Mouse (Mus musculus): ENCODE data around the gene Igdcc3. TPM values are rescaled to one million over a fixed set of nuclear protein-coding genes. Genes with fewer than 3 reads are reported as not detected.

The Igdcc3 gene
- total RNA-seq (2021) = under 1 TPM; 0.43 to 0.52 TPM

DNA sequence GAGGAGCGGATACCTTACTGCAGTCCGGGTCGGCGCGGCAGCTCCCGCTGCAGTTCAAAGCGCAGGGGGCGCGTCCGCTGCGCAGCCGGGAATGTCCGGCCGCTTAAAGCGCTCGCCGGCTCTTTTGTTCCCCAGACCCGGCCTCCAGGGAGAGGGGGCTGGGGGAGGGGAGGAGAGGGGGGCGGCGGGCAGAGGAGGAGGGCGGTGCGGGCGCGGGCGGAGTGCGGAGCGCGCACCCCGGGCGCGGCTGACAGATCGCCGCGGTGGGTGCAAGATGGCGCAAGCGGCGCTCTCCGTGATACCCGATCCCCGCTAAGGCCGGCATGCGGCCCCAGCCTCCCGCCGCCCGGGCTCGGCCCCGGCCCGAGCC, at the start of gene Igdcc3:
Gene Igdcc3, plus strand, starts transcription at position 254 of the 370 bp plus-strand sequence.
- peak; percentile 43 for DNase-seq

DNA sequence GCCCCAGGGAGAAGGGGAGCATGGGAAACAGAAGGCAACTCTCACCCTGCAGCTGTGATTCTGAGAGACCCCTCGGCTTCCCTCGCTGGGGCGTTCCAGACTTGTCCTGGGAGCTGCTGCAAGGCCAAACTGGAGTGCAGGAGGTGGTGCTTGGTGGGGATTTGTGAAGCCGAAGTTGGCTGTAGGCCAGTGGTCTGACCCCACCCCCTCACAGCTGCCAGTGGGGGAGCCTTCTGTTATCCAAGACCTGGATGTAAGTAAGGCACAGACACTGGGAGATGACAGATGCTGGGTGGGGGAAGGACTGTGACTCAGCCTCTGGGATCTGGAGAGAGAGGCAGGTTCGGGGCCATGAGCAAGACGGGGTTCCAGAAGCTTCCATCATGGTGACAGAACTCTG, 46.8 kb upstream of the Igdcc3 start:
- DNase-seq = peak; percentile 87

DNA sequence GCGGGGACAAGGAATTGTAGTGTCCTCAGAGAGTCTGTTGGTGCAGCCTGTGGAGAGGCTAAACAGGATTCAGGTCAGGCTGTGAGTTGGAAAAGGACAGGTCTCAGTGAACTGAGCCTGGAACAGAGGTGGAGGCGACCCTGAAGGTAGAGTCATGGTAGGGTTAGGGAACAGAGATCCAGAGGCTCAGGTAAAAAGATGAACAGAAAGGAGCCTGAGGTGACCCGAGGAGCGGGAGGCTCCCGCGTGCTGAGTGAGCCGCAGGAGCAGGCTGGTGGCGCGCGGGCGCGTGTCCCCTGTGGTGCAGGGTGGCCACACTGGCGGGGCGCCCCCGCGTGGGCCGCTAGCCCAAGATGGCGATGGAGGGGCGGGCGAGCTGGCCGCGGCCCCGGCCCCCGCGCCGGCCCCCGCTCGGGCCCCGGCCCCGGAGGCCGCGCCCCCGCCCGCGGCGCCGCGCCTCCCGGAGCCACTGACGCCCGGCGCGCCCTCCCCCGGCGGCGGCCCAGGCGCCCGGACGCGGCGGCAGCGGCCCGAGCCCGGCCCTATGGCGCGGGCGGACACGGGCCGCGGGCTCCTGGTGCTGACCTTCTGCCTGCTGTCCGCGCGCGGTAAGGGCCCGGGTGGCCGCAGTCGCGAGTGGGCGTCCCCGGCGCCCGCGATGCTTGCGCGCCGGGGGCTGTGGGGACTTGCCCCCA, 39.9 kb upstream of the Igdcc3 start, which contains the start of gene Igdcc4:
Gene Igdcc4, plus strand, starts transcription at position 496 of the 695 bp plus-strand sequence.
- DNase-seq = peak; percentile 34

DNA sequence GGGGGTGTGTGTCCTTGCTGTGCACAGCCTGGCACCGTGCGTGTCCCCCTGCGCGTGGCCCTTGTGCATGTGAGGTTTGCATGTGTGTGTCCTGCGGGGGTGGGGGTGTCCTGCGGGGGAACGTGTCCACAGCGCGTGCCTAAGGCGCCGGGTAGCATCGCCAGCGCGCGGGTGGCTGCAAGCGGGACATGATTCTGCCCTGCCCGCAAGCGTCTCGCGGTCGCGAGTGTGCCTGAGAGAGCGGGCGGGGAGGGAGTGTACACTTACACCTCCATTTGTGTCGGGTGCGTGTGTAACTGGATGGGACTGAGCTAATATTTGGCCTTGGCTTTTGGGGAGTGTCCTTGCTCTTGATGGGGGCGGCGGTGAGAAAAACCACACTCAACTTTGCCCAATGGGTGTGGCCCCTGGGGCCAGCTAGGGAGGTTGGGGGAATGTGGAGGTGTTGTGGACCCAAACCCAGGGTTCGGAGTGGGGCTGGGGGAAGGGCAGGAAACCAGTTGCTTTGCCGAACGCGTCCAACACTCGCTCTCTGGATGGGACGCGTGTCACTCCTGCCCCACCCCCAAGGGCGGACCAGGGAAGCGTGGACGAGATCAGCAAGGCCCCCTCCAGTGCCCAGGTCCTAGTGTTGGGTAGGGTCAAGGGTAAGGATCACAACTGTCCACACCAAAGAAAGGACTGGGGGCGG, 39.2 kb upstream of the Igdcc3 start:
- peak; percentile 67 for DNase-seq

DNA sequence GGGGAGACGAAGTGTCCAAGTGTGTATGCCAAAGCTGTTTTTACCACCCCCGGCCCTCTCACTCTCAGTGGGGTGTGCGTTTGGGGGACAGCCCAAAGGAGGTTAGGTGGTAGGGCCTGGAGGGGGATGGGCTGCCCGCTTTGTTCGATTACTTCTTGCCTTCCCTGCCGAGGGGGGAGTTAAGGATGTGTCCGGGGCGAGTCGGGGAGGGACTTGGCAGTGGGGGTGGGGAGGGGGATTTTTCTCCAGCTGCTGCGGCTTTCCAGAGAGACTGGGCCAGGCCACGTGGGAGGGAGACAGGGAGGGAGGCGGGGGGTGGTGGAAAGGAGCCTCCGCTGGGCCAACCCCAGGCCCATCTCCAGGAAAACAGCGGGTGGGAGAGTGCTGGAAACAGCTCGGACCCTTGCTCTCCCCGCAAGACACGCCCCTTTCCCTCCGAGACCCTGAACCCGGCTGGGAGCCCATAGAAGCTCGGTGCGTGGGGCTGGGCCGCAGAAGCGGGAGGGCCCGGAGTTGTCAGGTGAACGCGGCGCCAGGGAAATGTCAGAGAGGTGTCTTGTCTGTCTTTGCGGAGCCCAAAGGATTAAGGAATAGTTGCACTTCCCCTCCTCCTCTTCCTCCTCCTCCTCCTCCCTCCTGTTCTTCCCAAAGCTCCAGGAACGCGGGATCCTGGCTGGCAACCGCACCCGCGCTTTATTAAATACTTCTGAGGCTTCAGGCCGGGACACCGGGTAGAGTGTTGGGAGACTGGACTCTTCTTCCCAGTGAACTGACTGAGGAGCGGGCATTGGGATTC, 38.4 kb upstream of the Igdcc3 start:
- DNase-seq = peak; percentile 47

DNA sequence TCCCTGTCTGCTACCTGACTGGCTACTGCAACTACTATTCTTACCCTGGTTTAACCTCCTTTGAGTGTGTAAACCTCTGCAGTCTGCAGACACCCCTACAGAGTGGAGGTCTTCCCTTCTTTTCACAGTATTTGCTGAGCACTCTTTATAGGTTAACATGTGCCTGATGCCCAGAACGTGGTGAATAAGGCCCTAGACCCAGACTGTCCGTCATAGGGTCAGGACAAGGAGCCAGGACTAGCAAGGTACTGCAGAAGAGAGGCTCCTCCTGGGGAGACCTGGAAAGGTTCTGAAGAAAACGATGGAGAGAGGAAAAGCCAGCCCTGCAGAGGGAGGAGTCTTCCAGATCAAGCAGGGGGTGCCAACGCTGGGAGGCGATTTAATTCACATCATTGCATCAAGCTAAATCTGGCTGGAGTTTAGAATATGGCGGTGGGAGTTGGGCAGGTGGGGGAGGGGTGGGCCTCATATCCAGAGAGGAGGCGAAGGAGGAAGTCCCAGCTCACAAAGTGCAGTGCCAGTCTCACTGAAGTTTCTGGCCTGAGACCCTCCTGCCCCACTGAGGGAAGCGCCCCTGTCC, 37.7 kb upstream of the Igdcc3 start:
- no peak for DNase-seq

DNA sequence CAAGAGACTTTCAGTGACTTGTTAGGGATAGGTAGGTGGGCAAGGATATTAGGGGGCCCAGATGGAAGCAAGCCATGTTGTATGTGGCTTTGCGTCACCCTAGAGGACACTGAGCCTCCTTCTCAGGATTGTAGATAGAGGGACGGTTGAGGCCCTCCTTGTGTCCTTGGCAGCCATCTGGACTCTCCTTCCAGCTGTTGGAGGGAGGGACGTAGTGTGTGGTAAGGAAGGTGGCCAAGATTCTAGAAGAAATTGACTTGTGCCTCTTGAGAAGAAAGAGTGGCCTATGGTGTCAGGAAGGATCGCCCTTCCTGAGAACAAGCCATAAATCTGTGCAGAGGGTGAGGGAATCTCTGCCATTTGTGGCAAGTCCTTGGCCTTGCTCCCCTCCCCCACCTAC, 34.2 kb upstream of the Igdcc3 start:
- DNase-seq = no peak

DNA sequence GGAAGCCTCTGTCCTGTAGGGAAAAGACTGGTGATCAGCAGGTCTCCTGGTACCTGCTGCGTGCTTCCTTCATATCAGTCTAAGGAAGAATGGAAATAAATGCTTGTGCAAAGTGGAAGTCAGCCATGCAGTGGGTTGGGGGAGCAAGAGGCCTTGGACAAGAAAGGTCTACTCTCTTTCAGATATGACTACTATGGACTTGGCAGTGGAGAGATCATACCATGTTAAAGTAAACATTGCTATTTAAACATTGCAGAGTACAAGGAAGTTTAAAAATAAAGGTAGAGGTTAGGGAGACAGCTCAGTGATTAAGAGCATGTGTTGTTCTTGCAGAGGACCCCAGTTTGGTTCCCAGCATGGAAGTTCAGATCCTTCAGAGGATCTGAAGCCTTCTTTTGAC, 33.1 kb upstream of the Igdcc3 start:
- DNase-seq = no peak

DNA sequence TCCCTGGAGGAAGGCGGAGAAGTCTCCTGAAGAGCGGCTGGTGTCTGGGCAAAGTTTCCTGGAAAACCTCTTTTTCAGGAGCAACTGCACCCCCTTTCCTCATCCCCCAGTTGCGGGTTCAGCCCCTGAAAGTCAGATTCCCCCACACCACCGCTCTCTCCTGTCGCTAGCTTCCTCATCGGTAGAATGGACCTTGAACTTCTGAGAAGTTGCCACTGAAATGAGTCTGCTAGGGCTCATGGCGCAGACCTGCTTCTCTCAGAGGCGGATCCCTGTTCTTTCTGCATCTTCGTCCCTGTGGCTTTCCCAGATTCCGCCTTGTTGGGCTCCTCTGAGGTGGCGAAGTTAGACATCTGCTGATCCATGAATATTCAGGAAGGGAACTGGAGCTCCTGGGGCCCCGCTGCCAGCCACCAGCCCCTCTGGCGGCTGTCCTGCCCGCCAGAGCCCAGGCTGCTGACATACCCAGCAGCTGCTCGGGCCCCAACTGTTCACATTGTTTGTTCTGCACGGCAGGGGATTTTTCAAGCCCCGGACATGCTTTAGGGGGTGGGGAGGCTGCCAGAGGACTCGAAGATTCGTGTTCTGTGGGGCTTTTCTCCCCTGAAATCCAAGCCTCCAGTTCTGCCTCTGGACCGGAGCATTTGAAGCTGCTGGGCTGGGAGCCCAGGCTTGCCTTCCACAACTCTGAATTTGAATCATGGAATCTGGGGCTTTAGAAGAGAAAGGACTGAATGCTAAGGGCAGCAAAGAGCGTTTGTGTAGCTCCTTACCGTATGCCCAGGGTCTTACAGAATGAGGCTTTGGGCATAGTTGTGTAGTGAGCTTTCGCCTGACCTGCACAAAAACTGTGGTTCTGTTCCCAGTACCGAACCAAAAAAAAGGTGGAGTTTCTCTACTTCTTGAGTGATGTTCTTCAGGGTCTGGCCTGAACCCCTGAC, 31.6 kb upstream of the Igdcc3 start:
- no peak for DNase-seq

DNA sequence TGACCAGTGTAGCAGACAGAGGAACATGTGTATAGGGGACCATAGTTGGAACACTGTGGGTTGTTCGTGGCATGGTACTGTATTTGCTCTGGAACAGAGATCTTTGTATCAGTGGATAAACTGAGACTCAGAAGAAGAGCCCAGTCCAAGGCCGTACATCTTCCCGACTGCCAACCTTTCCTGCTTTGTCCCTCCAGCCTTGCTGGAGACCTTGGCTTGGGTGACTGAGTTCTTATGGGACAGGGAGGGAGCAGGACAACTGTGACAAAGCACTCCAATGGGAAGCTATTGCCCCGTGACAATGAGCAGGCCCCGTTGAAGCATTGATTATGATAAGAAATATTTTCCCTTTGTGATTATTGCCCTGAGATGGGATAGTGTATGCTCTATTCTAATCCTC, 29.3 kb upstream of the Igdcc3 start:
- DNase-seq = no peak

DNA sequence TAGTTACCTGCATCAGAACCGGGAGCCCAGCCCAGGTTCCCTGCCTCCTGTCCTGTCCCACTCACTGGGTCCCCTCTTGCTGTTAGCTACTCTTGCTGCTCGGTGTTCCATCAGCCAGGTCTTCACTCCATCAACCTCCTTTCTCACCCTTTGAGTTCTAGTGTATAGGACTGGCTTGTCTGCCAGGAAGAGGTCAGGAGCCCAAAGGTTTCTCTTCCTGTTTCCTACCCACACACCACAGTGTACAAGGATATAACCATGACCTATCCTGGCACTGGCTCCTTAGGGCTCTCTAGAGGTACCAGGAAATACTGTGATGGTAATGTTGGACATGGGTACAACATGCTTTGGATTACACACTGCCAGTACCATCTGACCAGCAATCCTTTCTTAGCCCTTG, 27.3 kb upstream of the Igdcc3 start:
- DNase-seq = no peak

DNA sequence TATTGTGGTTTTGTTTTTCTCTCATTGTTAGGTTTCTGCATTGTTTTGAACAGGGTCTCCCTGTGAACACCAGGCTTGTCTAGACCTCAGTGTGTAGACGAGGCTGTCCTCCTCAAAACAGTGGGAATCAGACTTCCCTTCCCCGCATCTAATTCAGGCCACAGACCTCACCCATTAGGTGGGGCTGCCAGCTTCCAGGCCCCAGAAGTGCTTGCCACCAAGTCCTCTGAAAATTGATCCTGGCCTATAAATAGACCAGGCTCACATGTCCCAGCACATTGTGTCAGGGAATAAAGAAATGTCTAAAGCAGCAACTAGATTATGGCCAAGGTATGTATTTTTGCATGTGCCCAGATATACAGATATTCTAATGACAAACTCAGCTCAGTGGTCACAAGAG, 25.1 kb upstream of the Igdcc3 start:
- DNase-seq = no peak

DNA sequence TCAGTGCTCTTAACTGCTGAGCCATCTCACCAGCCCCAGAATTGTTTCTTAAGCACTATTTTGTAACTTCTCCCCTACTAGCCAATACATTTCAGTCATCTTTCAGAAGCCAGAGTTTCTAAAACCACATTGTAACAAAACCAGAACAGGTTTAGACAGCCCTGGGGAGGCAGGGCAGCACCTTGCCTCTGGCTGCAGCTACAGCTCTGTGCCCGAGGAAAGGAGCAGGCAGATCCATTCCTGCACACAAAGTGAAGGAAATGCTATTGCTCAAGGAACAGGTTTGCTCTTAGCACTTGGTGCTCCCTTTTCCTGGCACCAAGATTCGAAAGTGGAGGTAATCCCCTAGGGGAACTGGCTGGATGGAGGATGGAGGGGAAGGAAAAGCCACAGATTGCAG, 23.5 kb upstream of the Igdcc3 start:
- no peak for DNase-seq

DNA sequence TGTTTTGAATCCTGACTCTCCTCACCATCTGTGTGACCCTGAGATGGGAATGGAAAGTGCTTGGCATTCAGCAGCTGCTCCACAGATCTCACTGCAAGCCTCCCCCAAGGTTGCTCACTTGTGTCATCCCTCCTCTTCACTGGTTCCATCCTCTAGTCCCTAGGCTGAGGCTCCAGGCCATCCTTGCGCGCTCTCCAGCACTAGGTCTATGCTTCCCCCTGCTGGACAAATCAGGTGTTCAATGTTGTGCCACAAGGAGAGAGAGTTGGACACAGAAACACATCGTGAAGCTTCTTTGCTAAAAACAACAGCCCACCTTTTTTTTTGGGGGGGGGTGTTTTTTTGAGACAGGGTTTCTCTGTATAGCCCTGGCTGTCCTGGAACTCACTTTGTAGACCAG, 20.1 kb upstream of the Igdcc3 start:
- DNase-seq = peak; percentile 85

DNA sequence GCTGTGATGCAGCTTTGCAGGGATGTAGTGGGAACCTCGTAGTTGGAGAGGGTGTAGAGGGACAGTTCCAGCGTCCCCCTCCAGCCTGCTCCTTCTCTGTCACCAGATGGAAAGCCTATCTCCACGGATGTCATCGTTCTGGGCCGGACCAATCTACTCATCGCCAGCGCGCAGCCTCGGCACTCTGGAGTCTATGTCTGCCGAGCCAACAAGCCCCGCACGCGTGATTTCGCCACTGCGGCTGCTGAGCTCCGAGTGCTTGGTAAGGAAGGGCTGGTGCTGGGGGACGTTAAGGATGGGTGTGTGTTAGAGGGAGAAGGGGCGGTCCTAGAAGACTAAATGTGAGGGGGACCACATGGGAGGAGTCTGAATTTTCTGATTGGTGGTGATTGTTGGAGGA, 18.4 kb upstream of the Igdcc3 start:
- peak; percentile 61 for DNase-seq

DNA sequence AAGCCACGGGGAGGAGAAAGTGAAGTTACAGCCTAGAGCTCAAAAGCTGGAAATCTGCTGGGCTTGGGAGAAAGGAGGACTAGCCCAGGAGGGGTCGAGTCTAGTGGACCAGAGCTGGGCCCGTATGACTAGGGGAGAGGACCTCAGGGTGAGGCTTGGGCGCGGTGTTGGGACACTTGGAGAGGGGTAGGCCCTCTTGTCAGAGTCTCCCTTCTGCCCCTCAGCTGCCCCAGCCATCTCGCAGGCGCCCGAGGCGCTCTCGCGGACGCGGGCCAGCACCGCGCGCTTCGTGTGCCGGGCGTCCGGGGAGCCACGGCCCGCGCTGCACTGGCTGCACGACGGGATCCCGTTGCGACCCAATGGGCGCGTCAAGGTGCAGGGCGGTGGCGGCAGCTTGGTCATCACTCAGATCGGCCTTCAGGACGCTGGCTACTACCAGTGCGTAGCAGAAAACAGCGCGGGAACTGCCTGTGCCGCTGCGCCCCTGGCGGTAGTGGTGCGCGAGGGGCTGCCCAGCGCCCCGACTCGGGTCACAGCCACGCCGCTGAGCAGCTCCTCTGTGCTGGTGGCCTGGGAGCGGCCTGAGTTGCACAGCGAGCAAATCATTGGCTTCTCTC, 17.3 kb upstream of the Igdcc3 start:
- DNase-seq = peak; percentile 76

DNA sequence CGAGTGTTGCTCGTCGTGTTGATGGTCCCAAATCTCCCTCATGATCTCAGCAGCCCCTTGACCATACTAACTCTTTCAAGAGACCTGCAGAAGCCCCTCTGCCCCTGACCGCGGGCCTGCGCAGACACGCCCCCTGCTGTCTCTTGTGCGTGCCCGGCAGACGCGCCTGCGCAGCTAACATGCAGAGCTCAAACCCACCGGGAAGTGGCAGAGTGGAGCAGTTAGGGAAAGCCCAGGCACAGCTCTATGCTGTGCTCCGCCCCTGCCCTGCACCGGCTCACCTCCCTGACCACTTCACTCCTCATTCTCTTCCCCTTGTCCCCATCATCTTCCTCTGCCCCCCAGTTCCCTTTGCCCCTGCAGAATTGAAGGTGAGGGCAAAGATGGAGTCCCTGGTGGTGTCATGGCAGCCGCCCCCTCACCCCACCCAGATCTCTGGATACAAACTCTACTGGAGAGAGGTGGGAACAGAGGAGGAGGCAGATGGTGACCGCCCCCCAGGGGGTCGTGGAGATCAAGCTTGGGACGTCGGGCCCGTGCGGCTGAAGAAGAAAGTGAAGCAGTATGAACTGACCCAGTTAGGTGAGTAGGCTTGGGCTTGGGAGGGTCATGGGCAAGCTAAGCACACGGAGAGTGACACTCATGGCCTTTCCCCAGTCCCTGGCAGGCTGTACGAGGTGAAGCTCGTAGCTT, 12.7 kb upstream of the Igdcc3 start:
- peak; percentile 61 for DNase-seq

DNA sequence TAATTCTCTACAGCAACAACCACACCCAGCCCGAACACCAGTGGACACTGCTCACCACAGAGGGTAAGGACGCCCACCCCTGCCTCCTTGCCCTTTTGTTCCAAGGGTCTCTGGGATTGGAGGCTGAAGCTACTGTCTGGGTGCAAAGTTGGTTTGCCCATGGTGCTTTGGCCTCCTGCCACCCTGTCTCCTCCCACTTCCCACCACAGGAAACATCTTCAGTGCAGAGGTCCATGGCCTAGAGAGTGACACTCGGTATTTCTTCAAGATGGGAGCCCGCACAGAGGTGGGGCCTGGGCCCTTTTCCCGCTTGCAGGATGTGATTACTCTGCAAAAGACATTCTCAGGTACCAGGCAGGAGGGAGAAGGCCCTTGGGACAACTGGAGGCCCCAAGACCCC, 9.3 kb upstream of the Igdcc3 start:
- DNase-seq = no peak

DNA sequence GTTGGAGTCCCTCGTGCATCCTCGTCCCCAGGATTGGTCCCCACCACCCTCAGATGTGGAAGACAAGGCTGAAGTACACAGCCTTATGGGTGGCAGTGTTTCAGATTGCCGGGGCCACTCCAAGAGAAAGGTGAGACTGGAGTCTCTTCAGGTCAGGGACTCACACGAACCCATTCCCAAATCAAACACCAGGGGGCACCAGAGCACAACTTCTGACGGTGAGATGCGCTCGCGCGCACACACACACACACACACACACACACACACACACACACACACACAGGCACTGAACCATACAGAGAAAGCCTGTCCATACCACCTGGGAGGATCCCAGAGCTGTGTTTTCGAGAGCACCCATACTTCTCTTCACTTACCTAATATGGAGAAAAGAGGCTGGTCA, 7.2 kb upstream of the Igdcc3 start:
- peak; percentile 86 for DNase-seq

DNA sequence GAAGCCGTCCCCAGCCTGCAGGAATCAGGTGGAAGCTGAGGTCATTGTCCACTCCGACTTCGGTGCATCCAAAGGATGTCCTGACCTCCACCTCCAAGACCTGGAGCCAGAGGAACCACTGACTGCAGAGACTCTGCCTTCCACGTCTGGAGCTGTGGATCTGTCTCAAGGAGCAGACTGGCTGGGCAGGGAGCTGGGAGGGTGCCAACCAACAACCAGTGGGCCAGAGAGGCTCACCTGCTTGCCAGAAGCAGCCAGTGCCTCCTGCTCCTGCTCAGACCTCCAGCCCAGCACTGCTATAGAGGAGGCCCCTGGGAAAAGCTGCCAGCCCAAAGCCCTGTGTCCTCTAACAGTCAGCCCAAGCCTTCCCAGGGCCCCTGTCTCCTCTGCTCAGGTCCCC, 5.9 kb upstream of the Igdcc3 start:
- no peak for DNase-seq

DNA sequence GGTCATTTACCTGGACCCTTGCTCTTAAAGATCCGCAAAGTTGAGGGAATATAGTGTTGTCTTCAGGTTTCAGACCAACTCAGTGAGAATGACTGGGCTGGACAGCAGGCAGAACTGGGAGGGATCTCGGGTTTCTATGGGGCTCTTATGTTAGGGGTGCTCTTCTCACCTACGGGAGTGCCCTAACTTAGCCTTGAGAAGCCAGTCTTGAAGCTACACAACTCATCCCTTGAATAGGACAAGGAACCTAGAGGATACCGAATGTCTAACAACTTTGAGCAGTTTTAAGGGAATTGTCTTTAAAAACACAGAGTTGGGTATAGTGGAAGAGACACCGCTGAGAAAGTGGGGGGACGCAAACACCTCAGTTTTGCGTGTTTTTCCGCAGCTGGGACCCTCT, 498 bp upstream of the Igdcc3 start:
- no peak for DNase-seq

All from heart, postnatal 4 days (tissue).